Mouse (Mus musculus): Measurements from ENCODE around the gene Nadk.

Gene Nadk

DNA sequence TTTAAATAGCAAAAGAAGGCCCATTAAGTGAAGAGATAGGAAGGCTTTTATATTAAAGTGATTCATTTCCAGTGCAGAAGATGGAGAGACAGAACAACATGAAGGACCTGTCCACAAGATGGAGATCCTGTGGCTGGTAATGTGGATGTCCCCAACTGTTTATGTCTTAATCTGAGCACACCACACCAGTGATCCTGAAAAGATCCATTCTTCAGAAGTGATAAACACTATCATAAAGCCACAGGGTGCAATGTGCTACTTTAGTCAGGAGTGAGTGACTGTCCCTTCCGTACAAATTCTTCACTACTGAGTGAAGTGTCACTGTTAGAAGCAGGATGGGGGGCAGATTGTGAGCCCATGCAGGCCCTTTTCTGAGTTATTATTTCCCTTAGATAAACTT lies 40.6 kb downstream of the Nadk start:
- no peak for DNase-seq (ENCODE audit: low spot score)

DNA sequence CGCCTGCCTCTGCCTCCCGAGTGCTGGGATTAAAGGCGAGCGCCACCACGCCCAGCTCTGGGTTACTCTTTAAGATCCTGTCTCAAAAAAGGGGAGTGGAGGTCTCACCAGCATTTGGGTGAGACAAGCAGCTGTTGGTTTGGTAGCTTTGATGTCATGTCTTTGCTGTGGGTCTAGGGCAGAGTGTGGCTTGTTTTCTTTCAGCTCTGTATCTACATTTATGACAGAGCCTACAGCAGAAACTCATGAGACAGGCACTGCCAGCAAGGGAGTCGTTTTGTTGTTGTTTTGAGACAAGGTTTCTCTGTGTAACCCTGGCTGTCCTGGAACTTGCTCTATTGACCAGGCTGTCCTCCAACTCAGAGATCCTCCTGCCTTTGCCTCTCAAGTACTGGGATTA lies 41.6 kb downstream of the Nadk start:
- DNase-seq (ENCODE audit: low spot score), result no peak

DNA sequence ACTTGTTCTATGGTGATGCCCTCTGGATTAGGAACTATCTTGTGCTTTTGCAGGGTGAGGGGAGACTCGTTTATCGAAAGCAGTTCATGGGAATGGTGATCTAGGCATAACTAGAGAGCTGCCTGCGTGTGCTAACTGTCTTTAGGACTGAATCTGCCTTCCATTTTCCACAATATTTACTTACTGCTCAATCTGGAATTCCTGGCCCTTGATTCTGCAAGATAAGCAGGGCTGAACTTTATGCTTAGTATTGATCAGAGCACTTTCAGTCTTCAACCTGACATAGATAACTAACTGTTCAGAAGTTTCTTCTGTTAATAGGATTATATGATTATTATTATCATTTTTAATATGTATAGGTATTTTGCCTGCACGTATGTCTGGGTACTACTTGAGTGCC lies 43.0 kb downstream of the Nadk start:
- no peak for DNase-seq (ENCODE audit: low spot score)

GRCm38 (mm10) chr4:155606825-155607224 lies 44.6 kb downstream of the Nadk start:
- DNase-seq (ENCODE audit: low spot score), result no peak

DNA sequence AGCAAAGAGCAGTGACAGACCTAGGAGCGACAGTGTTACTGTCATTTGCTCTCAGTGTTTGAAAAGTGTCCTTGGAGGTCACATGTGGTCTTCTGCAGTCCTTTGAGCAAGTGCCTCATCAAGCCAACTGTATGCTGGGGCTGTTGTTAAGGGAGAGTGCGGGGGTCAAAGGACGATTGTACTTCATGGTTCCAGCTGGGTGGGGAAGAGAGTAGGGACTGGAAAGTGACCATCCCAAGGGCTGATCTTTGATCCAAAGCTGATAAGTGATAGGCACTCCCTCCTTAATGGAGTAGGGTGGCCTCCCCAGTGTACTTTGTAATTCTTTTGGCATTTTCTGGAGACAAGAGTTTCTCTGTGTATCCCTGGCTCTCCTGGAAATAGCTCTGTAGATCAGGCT lies 49.7 kb downstream of the Nadk start:
- no peak for DNase-seq (ENCODE audit: low spot score)

GRCm38 (mm10) chr4:155613264-155613663 lies 51.1 kb downstream of the Nadk start:
- DNase-seq (ENCODE audit: low spot score), result no peak

DNA sequence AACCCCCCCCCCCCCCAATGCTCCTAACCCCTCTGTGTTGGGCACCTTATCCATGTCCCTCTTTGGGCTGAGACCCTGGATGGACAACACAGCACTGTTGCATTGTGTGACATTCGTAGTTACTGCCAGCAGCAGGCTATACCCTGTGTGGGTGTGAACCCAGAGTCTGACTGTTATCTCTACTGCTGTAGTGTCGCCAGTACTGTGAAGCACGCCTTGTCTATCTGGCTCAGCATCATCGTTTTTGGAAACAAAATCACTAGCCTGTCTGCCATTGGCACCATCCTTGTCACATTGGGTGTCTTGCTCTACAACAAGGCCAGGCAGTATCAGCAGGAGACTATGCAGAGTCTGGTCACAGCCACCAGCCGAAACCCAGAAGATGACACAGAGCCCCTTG lies 56.1 kb downstream of the Nadk start:
- no peak for DNase-seq (ENCODE audit: low spot score)

GRCm38 (mm10) chr4:155624338-155625291 lies 62.4 kb downstream of the Nadk start, which contains the start of gene Cdk11b:
TSS of gene Cdk11b (plus strand) at chr4:155624854.
- peak; percentile 95 for DNase-seq (ENCODE audit: low spot score)

DNA sequence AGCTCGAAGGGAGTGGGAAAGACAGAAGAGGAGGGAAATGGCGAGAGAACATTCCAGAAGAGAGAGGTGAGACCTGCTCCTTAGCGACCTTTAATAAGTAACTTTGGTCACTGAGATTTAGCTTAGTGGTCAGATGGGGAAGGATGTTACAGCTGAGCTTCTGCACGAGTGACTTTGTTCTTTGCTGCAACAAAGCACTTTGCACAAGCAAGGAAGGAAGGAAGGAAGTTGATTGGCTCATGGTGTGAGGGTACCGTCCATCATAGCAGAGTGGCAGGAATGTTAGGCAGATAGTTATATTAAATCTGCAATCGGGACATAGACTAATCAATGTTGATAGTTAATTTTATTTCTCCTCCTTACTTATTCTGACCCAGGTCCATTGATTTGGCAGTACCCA lies 68.1 kb downstream of the Nadk start:
- no peak for DNase-seq (ENCODE audit: low spot score)

DNA sequence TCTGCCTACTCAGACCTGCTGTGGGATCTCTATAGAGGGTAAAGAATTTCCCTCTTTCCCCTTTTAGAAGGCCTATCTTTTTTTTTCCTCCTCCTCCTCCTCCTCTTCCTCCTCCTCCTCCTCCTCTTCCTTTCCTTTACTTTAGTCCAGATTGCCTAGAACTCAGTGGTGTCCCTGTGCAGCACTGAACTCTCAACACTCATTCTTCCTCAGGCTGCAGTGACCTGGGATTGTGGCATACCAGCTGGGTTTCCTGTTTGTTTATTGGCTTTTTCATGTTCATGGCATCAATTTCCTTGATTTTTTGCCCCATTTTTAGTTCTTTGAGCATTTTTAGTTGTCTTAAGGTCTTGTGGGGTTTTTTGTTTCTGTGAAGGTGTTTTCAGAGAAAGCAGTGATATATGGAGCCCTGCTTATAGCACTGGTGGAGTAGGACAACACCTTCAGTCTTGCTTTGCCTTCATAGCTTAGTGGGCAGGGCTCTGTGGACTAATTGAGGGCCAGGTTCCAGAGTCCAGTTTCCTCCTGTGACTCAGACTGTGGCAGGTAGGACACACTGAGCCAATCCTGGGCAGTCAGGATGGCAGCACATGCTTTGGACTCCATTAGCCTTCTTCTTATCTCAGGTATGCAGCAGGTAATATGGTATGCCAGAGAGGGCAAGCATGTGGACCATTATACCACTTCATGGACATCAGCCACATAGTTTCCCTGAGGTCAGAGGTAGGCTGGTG lies 73.8 kb downstream of the Nadk start:
- no peak for DNase-seq (ENCODE audit: low spot score)

Data from testis, postnatal 10 days (tissue).